Mouse (Mus musculus): Measurements from ENCODE around the gene 5031439G07Rik. TPM values are rescaled to one million over a fixed set of nuclear protein-coding genes. Genes with fewer than 3 reads are reported as not detected.
A peak's percentile ranks its signal among the peaks of the same experiment; 100 is the strongest.

5031439G07Rik gene
- total and polyA plus RNA-seq, 3 experiments, result 19.6 to 61.0 TPM; not detected in 1

- Histone ChIP-seq H3K4me1 (ENCODE audit: control insufficient read depth in 1 of 2, insufficient read depth in 2 of 2, low read length in 2 of 2) (peaks cover 0 to 8% of the 10 kb centered on the region in 2 experiments; a peak in 2 of 4 replicates), H3K27me3 (ENCODE audit: control insufficient read depth in 1 of 2, insufficient read depth in 2 of 2, low read length in 2 of 2) (no peaks in the 10 kb centered on the region), H3K79me2 (ENCODE audit: control insufficient read depth, insufficient read depth, low read length, poor library complexity) (peaks cover 48% of the 10 kb centered on the region), H3K4me3 (ENCODE audit: control insufficient read depth in 1 of 2, insufficient read depth in 1 of 2, low read depth in 2 of 2, low read length in 2 of 2) (peak within 1 kb of the TSS; percentile 66 to 80), H3K9ac (ENCODE audit: control insufficient read depth, low read depth, low read length, poor library complexity, severe bottlenecking) (peak within 1 kb of the TSS; percentile 95), H3K9me3 (replicated peaks; ENCODE audit: insufficient read depth, low read length) (no peaks in the 10 kb centered on the region), H3K36me3 (ENCODE audit: control insufficient read depth in 1 of 2, insufficient read depth in 2 of 2, low read length in 2 of 2) (peaks cover 11 to 17% of the 10 kb centered on the region in 2 experiments), H3K27ac (ENCODE audit: control insufficient read depth, low read depth, low read length) (peak within 1 kb of the TSS; percentile 87)
- DNase-seq (ENCODE audit: low read depth, low spot score), result peak; percentile 98
- TF ChIP-seq MAX (IDR thresholded peaks at IDR 0.05; ENCODE audit: low read length) (peak; percentile 98), ZNF384 (IDR thresholded peaks at IDR 0.05; ENCODE audit: low read depth, low read length) (no peak), CHD1 (IDR thresholded peaks at IDR 0.05; ENCODE audit: low read depth, low read length) (no peak), GATA1 (IDR thresholded peaks at IDR 0.05; ENCODE audit: low read depth, low read length) (no peak), POLR2AphosphoS5 (IDR thresholded peaks at IDR 0.05; ENCODE audit: borderline replicate concordance, low read depth, low read length) (0 out of 2 replicates have a peak, but pooled peaks have one; percentile 63), MYB (IDR thresholded peaks at IDR 0.05; ENCODE audit: low read depth, low read length) (0 out of 2 replicates have a peak, but pooled peaks have one; percentile 7), ZKSCAN1 (IDR thresholded peaks at IDR 0.05; ENCODE audit: low read depth, low read length) (no peak), NELFE (IDR thresholded peaks at IDR 0.05; ENCODE audit: low read depth, low read length) (peak; percentile 87), TCF12 (IDR thresholded peaks at IDR 0.05; ENCODE audit: low read depth, low read length) (peak; percentile 62; the same call in 1 of the 2 replicates), BHLHE40 (IDR thresholded peaks at IDR 0.05; ENCODE audit: borderline replicate concordance, low read depth, low read length) (peak; percentile 88), GABPA (IDR thresholded peaks at IDR 0.05; ENCODE audit: low read depth, low read length) (no peak), ETS1 (IDR thresholded peaks at IDR 0.05; ENCODE audit: low read depth, low read length) (peak; percentile 53; the same call in 1 of the 2 replicates), JUND (IDR thresholded peaks at IDR 0.05; ENCODE audit: low read depth, low read length) (no peak), KAT2A (conservative IDR thresholded peaks at IDR 0.05; ENCODE audit: low read depth, low read length) (no peak; the same call in 1 of the 2 replicates), USF2 (IDR thresholded peaks at IDR 0.05; ENCODE audit: borderline replicate concordance in 1 of 2, insufficient read depth in 1 of 2, low read depth in 1 of 2, low read length in 2 of 2) (peak; percentile 51 to 83; a peak in 3 of 4 replicates), SIN3A (IDR thresholded peaks at IDR 0.05; ENCODE audit: low read length) (peak; percentile 91), MAZ (IDR thresholded peaks at IDR 0.05; ENCODE audit: low read depth, low read length) (no peak; the same call in 1 of the 2 replicates), USF1 (IDR thresholded peaks at IDR 0.05; ENCODE audit: low read depth, low read length) (peak; percentile 99), ZC3H11A (IDR thresholded peaks at IDR 0.05; ENCODE audit: low read depth, low read length) (no peak), EP300 (IDR thresholded peaks at IDR 0.05; ENCODE audit: low read depth in 1 of 2, low read length in 2 of 2) (no peak), HCFC1 (IDR thresholded peaks at IDR 0.05; ENCODE audit: low read depth, low read length) (peak; percentile 81), ELF1 (IDR thresholded peaks at IDR 0.05; ENCODE audit: low read depth, low read length) (no peak), RCOR1 (IDR thresholded peaks at IDR 0.05; ENCODE audit: low read depth, low read length) (no peak), TBP (IDR thresholded peaks at IDR 0.05; ENCODE audit: low read depth, low read length) (peak; percentile 72; the same call in 1 of the 2 replicates), NRF1 (IDR thresholded peaks at IDR 0.05; ENCODE audit: insufficient read depth, low read depth, low read length, poor library complexity, severe bottlenecking) (peak; percentile 100; the same call in 1 of the 2 replicates), MYC (IDR thresholded peaks at IDR 0.05; ENCODE audit: low read depth, low read length) (peak; percentile 97), TAL1 (IDR thresholded peaks at IDR 0.05; ENCODE audit: low read length) (no peak), MEF2A (IDR thresholded peaks at IDR 0.05; ENCODE audit: extremely low read depth, insufficient replicate concordance, low read depth, low read length, poor library complexity, severe bottlenecking) (no peak), POLR2AphosphoS2 (IDR thresholded peaks at IDR 0.05; ENCODE audit: low read length) (peak; percentile 92), MAFK (IDR thresholded peaks at IDR 0.05; ENCODE audit: borderline replicate concordance, low read depth, low read length) (no peak), ZMIZ1 (IDR thresholded peaks at IDR 0.05; ENCODE audit: low read depth, low read length) (peak; percentile 78), CHD2 (IDR thresholded peaks at IDR 0.05; ENCODE audit: low read length) (no peak), RAD21 (IDR thresholded peaks at IDR 0.05; ENCODE audit: low read depth, low read length) (no peak), CTCF (IDR thresholded peaks at IDR 0.05 in 2 of 3, conservative IDR thresholded peaks at IDR 0.05 in 1 of 3; ENCODE audit: control insufficient read depth in 1 of 3, insufficient read depth in 1 of 3, low read depth in 2 of 3, low read length in 3 of 3, poor library complexity in 1 of 3, severe bottlenecking in 1 of 3) (no peak), SMC3 (IDR thresholded peaks at IDR 0.05; ENCODE audit: low read depth, low read length) (no peak), MXI1 (IDR thresholded peaks at IDR 0.05; ENCODE audit: low read depth, low read length) (peak; percentile 96)
Observed at GRCm38 (mm10) chr15:84922884-84923507, 65.4 kb downstream of the 5031439G07Rik start, which contains the start of gene Nup50. Nup50 (plus strand) TSS chr15:84923411.

All from MEL (cell line).